Mouse (Mus musculus) effector memory CD4-positive, alpha-beta T cell, adult 5 months (primary cell): ENCODE measurements around the gene Batf3. TPM values are rescaled to one million over a fixed set of nuclear protein-coding genes. Genes with fewer than 3 reads are reported as not detected.

Experiments
- polyA plus RNA-seq: library from polyadenylated mRNA; unstranded; fragments of 100-300 nt; shearing (Covaris generic); gene quantifications from one replicate; pipeline ENCODE4 v1.2.1, GENCODE M21; 2017

The Batf3 gene
- not detected for polyA plus RNA-seq

DNA sequence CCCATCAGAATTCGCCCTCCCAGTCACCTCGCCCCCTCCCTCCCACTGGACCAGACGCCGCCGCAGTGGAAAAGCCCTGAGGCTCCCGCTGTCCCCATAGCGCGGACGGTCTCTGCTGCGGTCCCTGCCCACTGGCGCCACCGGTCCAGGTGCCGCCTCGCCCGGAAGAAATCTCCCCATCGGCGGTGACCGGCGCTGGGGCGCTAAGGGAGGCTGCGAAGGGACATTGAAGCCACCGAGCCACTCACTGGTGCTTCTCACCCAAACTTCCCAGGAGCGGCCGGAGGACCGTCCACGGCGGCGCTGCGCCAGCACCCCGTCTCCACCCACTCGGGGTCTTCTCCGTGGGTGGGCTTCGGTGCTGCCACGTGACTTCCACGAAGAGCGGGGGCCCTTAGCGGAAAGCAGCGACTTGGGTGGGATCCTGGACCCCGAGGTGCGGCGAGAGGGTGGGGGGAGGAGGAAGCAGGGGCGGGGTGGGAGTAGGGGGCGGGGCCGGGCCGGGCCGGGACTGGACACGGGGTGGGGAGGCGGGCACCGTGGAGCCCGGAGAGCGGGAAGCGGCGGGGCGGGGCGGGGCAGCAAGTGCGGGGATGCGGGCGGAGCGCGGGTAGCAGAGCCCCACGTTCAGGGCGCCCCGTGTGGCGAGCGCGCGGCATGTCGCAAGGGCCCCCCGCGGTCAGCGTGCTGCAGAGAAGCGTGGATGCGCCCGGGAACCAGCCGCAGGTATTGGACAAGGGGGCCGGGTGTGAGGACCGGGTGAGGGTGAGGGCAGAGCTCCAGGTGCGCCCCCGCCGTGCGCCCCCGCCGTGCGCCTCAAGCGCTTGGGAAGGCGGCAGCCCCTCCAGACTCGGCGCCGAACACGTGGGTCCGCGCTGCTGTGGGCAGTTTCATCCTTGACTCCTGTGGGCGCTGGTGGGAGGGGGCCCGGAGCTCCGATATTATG is at the start of gene Batf3:
TSS of gene Batf3 (plus strand) at position 46 of the 946 bp plus-strand sequence.

DNA sequence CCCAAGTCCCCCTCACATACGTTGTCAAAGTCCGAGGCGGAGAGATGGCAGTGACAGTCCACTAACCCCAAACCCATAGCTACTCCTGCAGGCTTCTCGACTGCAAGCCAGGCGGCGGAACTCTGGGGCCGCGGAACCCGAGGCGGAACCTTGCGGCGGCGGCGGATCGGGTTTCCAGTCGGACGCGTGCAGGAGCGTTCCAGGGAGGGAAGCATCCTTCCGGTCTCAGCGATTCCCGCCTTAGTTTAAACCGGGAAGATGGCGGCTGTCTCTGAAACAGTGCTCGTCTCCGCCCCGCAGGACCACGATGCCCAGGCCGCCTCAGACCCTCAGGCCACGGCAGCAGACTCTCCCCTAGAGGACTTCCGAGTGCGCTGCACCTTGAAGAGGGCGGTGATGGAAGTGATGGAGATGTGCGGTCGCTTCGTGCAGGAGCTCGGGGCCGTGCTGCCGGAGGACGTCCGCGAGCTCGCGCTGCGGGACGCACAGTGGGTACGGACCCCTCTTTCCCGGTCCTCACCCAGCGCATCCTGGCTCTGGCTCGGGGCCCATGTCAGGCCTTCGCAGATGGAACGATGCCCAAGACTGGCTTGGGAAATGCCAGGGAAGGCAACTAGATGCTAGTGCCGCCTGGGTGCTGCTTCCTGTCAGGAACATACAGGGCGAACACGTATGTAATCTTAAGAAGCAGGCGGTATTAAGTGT is 34.7 kb upstream of the Batf3 start, which contains the start of the genes Tatdn3 and Nsl1:
TSS of gene Tatdn3 (minus strand) at position 152 of the 705 bp plus-strand sequence.
TSS of gene Nsl1 (plus strand) at position 232 of the 705 bp plus-strand sequence.

Other genes with a start within 250 kb of the Batf3 start
- gene Rps6kc1, start 186.1 kb upstream of the Batf3 start, polyA plus RNA-seq, result 7.4 TPM
- gene Angel2, start 172.7 kb upstream of the Batf3 start, polyA plus RNA-seq, result 86.4 TPM
- gene Vash2, start 118.6 kb upstream of the Batf3 start, polyA plus RNA-seq, result 0.27 TPM
- gene Flvcr1, start 71.7 kb upstream of the Batf3 start, polyA plus RNA-seq, result 34.9 TPM
- not detected for gene Spata45, start 61.2 kb upstream of the Batf3 start, polyA plus RNA-seq
- gene Tatdn3, start 34.9 kb upstream of the Batf3 start, polyA plus RNA-seq, result 9.2 TPM
- gene Nsl1, start 34.8 kb upstream of the Batf3 start, polyA plus RNA-seq, result 0.25 TPM
- not detected for gene Fam71a, start 67.0 kb downstream of the Batf3 start, polyA plus RNA-seq
- 84.8 TPM for gene Atf3, start 120.2 kb downstream of the Batf3 start, polyA plus RNA-seq
- 3.5 TPM for gene Nenf, start 220.3 kb downstream of the Batf3 start, polyA plus RNA-seq
- gene Tmem206, start 228.1 kb downstream of the Batf3 start, polyA plus RNA-seq, result 12.4 TPM